Mouse (Mus musculus) forebrain, embryonic 12.5 days (tissue): ENCODE results near the gene Olfr453. TPM values are rescaled to one million over a fixed set of nuclear protein-coding genes. Genes with fewer than 3 reads are reported as not detected.

Source experiments
- ATAC-seq: fragments of 200-750 bp; cut with Nextera tagmentation; 2 replicates; pipeline ENCODE4 v1.8.0; 2017; ENCODE audit warnings: moderate TSS enrichment; ENCODE audit not compliant: low FRiP score
- H3K27ac ChIP-seq: fragments of 300-500 bp; sonication (generic); 2 replicates; pipeline ENCODE4 v1.5.1; 2016; ENCODE audit warnings: mild to moderate bottlenecking
- H3K27me3 ChIP-seq: fragments of 300-500 bp; sonication (generic); 2 replicates; pipeline ENCODE4 v1.6.1; 2016; ENCODE audit warnings: mild to moderate bottlenecking
- H3K36me3 ChIP-seq: fragments of 300-500 bp; sonication (generic); replicated peaks from 2 replicates; pipeline ENCODE4 v1.6.1; 2016; ENCODE audit warnings: mild to moderate bottlenecking
- H3K4me1 ChIP-seq: fragments of 300-500 bp; sonication (generic); 2 replicates; pipeline ENCODE4 v1.6.1; 2016
- H3K4me2 ChIP-seq: fragments of 300-500 bp; sonication (generic); 2 replicates; pipeline ENCODE4 v1.6.1; 2016; ENCODE audit warnings: mild to moderate bottlenecking, moderate library complexity
- H3K4me3 ChIP-seq: fragments of 300-500 bp; sonication (generic); replicated peaks from 2 replicates; pipeline ENCODE4 v1.5.1; 2016; ENCODE audit warnings: mild to moderate bottlenecking
- H3K9ac ChIP-seq: fragments of 300-500 bp; sonication (generic); 2 replicates; pipeline ENCODE4 v1.6.1; 2016; ENCODE audit warnings: mild to moderate bottlenecking
- H3K9me3 ChIP-seq: fragments of 300-500 bp; sonication (generic); 2 replicates; pipeline ENCODE4 v1.6.1; 2016
- WGBS: fragments of 180-500 bp; shearing (Covaris S2); methylation state at CpG from one replicate; pipeline ENCODE4 v1.1.7; 2016; 5-methylcytosine and 5-hydroxymethylcytosine counted together
- polyA plus RNA-seq: library from polyadenylated mRNA; unstranded; fragments of >200 nt; fragmentation: Nextera tagmentation; extraction: Ambion mirVana; gene quantifications from 2 replicates; pipeline ENCODE4 v1.2.1, GENCODE M21; 2016

Olfr453 gene
- polyA plus RNA-seq = not detected in 2 replicates

GRCm38 (mm10) chr6:42739071-42739470 is at the start of gene Olfr453:
Olfr453 (plus strand) TSS chr6:42739371.
- ATAC-seq = no peak
- Histone ChIP-seq H3K4me1 (no peaks in the 10 kb centered on the region), H3K27ac (no peak within 1 kb of the TSS), H3K4me2 (no peak within 1 kb of the TSS), H3K9ac (no peak within 1 kb of the TSS), H3K9me3 (no peaks in the 10 kb centered on the region), H3K4me3 (no peak within 1 kb of the TSS), H3K27me3 (no peaks in the 10 kb centered on the region), H3K36me3 (no peaks in the 10 kb centered on the region)
- WGBS = 91% methylated on average over 1 of the region's 1 CpGs

- Histone ChIP-seq H3K27me3 (no peaks in the 10 kb centered on the region), H3K4me1 (peaks cover 23% of the 10 kb centered on the region), H3K4me3 (no peak overlapping the region), H3K4me2 (no peak overlapping the region), H3K36me3 (peaks cover 33% of the 10 kb centered on the region), H3K9ac (no peak overlapping the region), H3K27ac (no peak overlapping the region), H3K9me3 (no peaks in the 10 kb centered on the region)
- ATAC-seq = no peak
These were observed 49.4 kb upstream of the Olfr453 start for GRCm38 (mm10) chr6:42689761-42690160.

GRCm38 (mm10) chr6:42692154-42692516 is 47.0 kb upstream of the Olfr453 start:
- WGBS = 1% methylated on average over 10 of the region's 10 CpGs

GRCm38 (mm10) chr6:42692517-42693190 is 46.5 kb upstream of the Olfr453 start:
- Histone ChIP-seq H3K27me3 (no peaks in the 10 kb centered on the region), H3K4me1 (peaks cover 23% of the 10 kb centered on the region), H3K9ac (peak overlapping the region; percentile 89), H3K27ac (peak overlapping the region; percentile 98), H3K36me3 (peaks cover 14% of the 10 kb centered on the region), H3K9me3 (no peaks in the 10 kb centered on the region), H3K4me2 (peak overlapping the region; percentile 59), H3K4me3 (peak overlapping the region; percentile 74)
- ATAC-seq = peak; percentile 93
- under 1% methylated on average over 32 of the region's 32 CpGs for WGBS

More at GRCm38 (mm10) chr6:42692154-42692516, 47.0 kb upstream of the Olfr453 start:
- Histone ChIP-seq H3K4me3 (peak overlapping the region; percentile 74), H3K9ac (peak overlapping the region; percentile 89), H3K9me3 (no peaks in the 10 kb centered on the region), H3K27me3 (no peaks in the 10 kb centered on the region), H3K4me1 (peaks cover 23% of the 10 kb centered on the region), H3K27ac (peak overlapping the region; percentile 98), H3K36me3 (peaks cover 14% of the 10 kb centered on the region), H3K4me2 (peak overlapping the region; percentile 59)
- ATAC-seq = peak; percentile 87

- peak within 1 kb of the TSS; percentile 95 for H3K27ac ChIP-seq
- peaks cover 14% of the 10 kb centered on the region; the same call in 1 of the 2 replicates for H3K4me1 ChIP-seq
- ATAC-seq = peak; percentile 100
- WGBS = 2% methylated on average over 28 of the region's 28 CpGs
- H3K9me3 ChIP-seq = no peaks in the 10 kb centered on the region
- no peaks in the 10 kb centered on the region for H3K36me3 ChIP-seq
- peak within 1 kb of the TSS; percentile 89 for H3K9ac ChIP-seq
- peak within 1 kb of the TSS; percentile 78 for H3K4me2 ChIP-seq
- peak within 1 kb of the TSS; percentile 74 for H3K4me3 ChIP-seq
- H3K27me3 ChIP-seq = no peaks in the 10 kb centered on the region
These were observed 29.6 kb upstream of the Olfr453 start, which contains the start of gene Tcaf1 for GRCm38 (mm10) chr6:42709291-42710211. Tcaf1 (minus strand) TSS chr6:42710088.

GRCm38 (mm10) chr6:42714668-42715067 is 24.5 kb upstream of the Olfr453 start:
- WGBS = 77% methylated on average over 8 of the region's 8 CpGs

GRCm38 (mm10) chr6:42717973-42718372 is 21.2 kb upstream of the Olfr453 start:
- peaks cover 3% of the 10 kb centered on the region; the same call in 1 of the 2 replicates for H3K4me1 ChIP-seq
- H3K4me2 ChIP-seq = no peak overlapping the region
- H3K36me3 ChIP-seq = no peaks in the 10 kb centered on the region
- no peak for ATAC-seq
- H3K27ac ChIP-seq = no peak overlapping the region
- no peak overlapping the region for H3K4me3 ChIP-seq
- H3K9ac ChIP-seq = no peak overlapping the region
- no peaks in the 10 kb centered on the region for H3K27me3 ChIP-seq
- no peaks in the 10 kb centered on the region for H3K9me3 ChIP-seq

More at GRCm38 (mm10) chr6:42714668-42715067, 24.5 kb upstream of the Olfr453 start:
- Histone ChIP-seq H3K4me2 (no peak overlapping the region), H3K9ac (no peak overlapping the region), H3K36me3 (no peaks in the 10 kb centered on the region), H3K9me3 (no peaks in the 10 kb centered on the region), H3K4me3 (no peak overlapping the region), H3K27ac (no peak overlapping the region), H3K27me3 (no peaks in the 10 kb centered on the region), H3K4me1 (peaks cover 3% of the 10 kb centered on the region; the same call in 1 of the 2 replicates)
- no peak for ATAC-seq

GRCm38 (mm10) chr6:42742303-42742702 is 3.1 kb downstream of the Olfr453 start:
- 77% methylated on average over 5 of the region's 5 CpGs for WGBS

GRCm38 (mm10) chr6:42747846-42748245 is 8.7 kb downstream of the Olfr453 start:
- no peak overlapping the region for H3K9ac ChIP-seq
- H3K4me3 ChIP-seq = no peak overlapping the region
- no peaks in the 10 kb centered on the region for H3K4me1 ChIP-seq
- no peak overlapping the region for H3K4me2 ChIP-seq
- no peaks in the 10 kb centered on the region for H3K9me3 ChIP-seq
- no peaks in the 10 kb centered on the region for H3K36me3 ChIP-seq
- ATAC-seq = no peak
- no peaks in the 10 kb centered on the region for H3K27me3 ChIP-seq
- H3K27ac ChIP-seq = no peak overlapping the region

More at GRCm38 (mm10) chr6:42742303-42742702, 3.1 kb downstream of the Olfr453 start:
- Histone ChIP-seq H3K27ac (no peak overlapping the region), H3K36me3 (no peaks in the 10 kb centered on the region), H3K9me3 (no peaks in the 10 kb centered on the region), H3K9ac (no peak overlapping the region), H3K4me2 (no peak overlapping the region), H3K27me3 (no peaks in the 10 kb centered on the region), H3K4me1 (no peaks in the 10 kb centered on the region), H3K4me3 (no peak overlapping the region)
- ATAC-seq = no peak

- H3K4me3 ChIP-seq = no peak within 1 kb of the TSS
- WGBS = 81% methylated on average over 1 of the region's 1 CpGs
- no peak within 1 kb of the TSS for H3K4me2 ChIP-seq
- no peaks in the 10 kb centered on the region for H3K36me3 ChIP-seq
- H3K4me1 ChIP-seq = no peaks in the 10 kb centered on the region
- ATAC-seq = no peak
- no peaks in the 10 kb centered on the region for H3K9me3 ChIP-seq
- no peaks in the 10 kb centered on the region for H3K27me3 ChIP-seq
- H3K27ac ChIP-seq = no peak within 1 kb of the TSS
- H3K9ac ChIP-seq = no peak within 1 kb of the TSS
These were observed 16.9 kb downstream of the Olfr453 start, which contains the start of gene Olfr38 for GRCm38 (mm10) chr6:42756104-42756503. Olfr38 (plus strand) TSS chr6:42756404.

- H3K36me3 ChIP-seq = no peaks in the 10 kb centered on the region
- H3K9ac ChIP-seq = no peak overlapping the region
- H3K27me3 ChIP-seq = no peaks in the 10 kb centered on the region
- no peaks in the 10 kb centered on the region for H3K4me1 ChIP-seq
- no peak overlapping the region for H3K4me3 ChIP-seq
- H3K9me3 ChIP-seq = no peaks in the 10 kb centered on the region
- WGBS = 93% methylated on average over 1 of the region's 1 CpGs
- H3K4me2 ChIP-seq = no peak overlapping the region
- ATAC-seq = no peak
- no peak overlapping the region for H3K27ac ChIP-seq
These were observed 37.9 kb downstream of the Olfr453 start for GRCm38 (mm10) chr6:42777066-42777465.

GRCm38 (mm10) chr6:42784793-42785192 is 45.6 kb downstream of the Olfr453 start, which contains the start of gene Olfr452:
Olfr452 (plus strand) TSS chr6:42785093.
- Histone ChIP-seq H3K36me3 (no peaks in the 10 kb centered on the region), H3K9me3 (no peaks in the 10 kb centered on the region), H3K4me3 (no peak within 1 kb of the TSS), H3K27me3 (no peaks in the 10 kb centered on the region), H3K9ac (no peak within 1 kb of the TSS), H3K27ac (no peak within 1 kb of the TSS), H3K4me2 (no peak within 1 kb of the TSS), H3K4me1 (no peaks in the 10 kb centered on the region)
- ATAC-seq = no peak
